Mouse (Mus musculus) stomach, embryonic 14.5 days (tissue): Measurements from ENCODE around the gene Zbtb9. TPM values are rescaled to one million over a fixed set of nuclear protein-coding genes. Genes with fewer than 3 reads are reported as not detected.
"Not testable (repeated sequence)": the region's sequence is repeated elsewhere in the genome, so short reads cannot be mapped to it uniquely, and the experiment has no call there.

Source experiments
- ATAC-seq: fragments of 200-750 bp; cut with Nextera tagmentation; 2 replicates; pipeline ENCODE4 v1.8.0; 2017; ENCODE audit warnings: low read depth, moderate TSS enrichment; ENCODE audit not compliant: insufficient number of reproducible peaks, insufficient read depth, low FRiP score
- H3K27ac ChIP-seq: fragments of 300-500 bp; sonication (generic); 2 replicates; pipeline ENCODE4 v1.5.1; 2014; ENCODE audit warnings: mild to moderate bottlenecking, low read length, moderate library complexity, mixed read lengths
- H3K27me3 ChIP-seq: fragments of 300-500 bp; sonication (generic); 2 replicates; pipeline ENCODE4 v1.6.1; 2014; ENCODE audit warnings: low read length, control low read depth, mixed read lengths; ENCODE audit not compliant: control insufficient read depth, insufficient read depth
- H3K36me3 ChIP-seq: fragments of 300-500 bp; sonication (generic); 2 replicates; pipeline ENCODE4 v1.6.1; 2014; ENCODE audit warnings: mild to moderate bottlenecking, control low read depth, low read length, moderate library complexity, mixed read lengths; ENCODE audit not compliant: control insufficient read depth, insufficient read depth
- H3K4me1 ChIP-seq: fragments of 300-500 bp; sonication (generic); 2 replicates; pipeline ENCODE4 v1.6.1; 2014; ENCODE audit warnings: low read length, control low read depth, mixed read lengths; ENCODE audit not compliant: control insufficient read depth, insufficient read depth
- H3K4me2 ChIP-seq: fragments of 300-500 bp; sonication (generic); replicated peaks from 2 replicates; pipeline ENCODE4 v1.6.1; 2014; ENCODE audit warnings: low read depth, low read length, control low read depth
- H3K4me3 ChIP-seq: fragments of 300-500 bp; sonication (generic); 2 replicates; pipeline ENCODE4 v1.5.1; 2014; ENCODE audit warnings: low read depth, low read length, control low read depth
- H3K9ac ChIP-seq: fragments of 300-500 bp; sonication (generic); replicated peaks from 2 replicates; pipeline ENCODE4 v1.6.1; 2014; ENCODE audit warnings: low read depth, mild to moderate bottlenecking, control low read depth, low read length, moderate library complexity, mixed read lengths
- H3K9me3 ChIP-seq: fragments of 300-500 bp; sonication (generic); 2 replicates; pipeline ENCODE4 v1.6.1; 2016; ENCODE audit warnings: low read depth, low read length, control low read depth; ENCODE audit not compliant: control insufficient read depth
- WGBS: fragments of 180-500 bp; shearing (Covaris S2); extraction: QIAGEN DNeasy Blood & Tissue Kit; methylation state at CpG from one replicate; pipeline ENCODE4 v1.1.7; 2014; 5-methylcytosine and 5-hydroxymethylcytosine counted together
- polyA plus RNA-seq: library from polyadenylated mRNA; unstranded; fragments of >200 nt; fragmentation: Nextera tagmentation; extraction: Ambion mirVana; gene quantifications from 2 replicates; pipeline ENCODE4 v1.2.1, GENCODE M21; 2014

Zbtb9 gene
- polyA plus RNA-seq, 1 experiment from 2014 or later = 9.8 TPM

DNA sequence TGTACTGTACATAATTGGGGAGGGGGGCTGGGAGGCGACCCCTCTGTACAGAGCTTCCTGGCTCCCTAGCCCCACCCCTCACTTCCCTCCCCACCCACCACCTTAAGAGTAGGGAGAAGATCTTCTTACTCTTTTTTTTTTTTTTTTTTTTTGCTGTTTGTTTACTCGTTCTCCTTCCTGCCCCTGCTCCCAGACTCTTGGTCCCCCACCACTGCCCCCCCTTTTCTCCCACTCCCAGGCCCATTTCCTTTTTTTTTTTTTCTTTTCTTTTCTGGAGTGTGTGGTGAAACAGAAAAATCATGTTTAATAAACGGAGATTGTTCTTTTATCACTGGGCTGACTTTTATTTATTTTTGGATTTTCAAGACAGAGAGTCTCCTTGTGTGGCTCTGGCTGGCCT, 860 bp upstream of the Zbtb9 start:
- peaks cover 30% of the 10 kb centered on the region for H3K36me3 ChIP-seq
- 3% methylated on average over 3 of the region's 3 CpGs for WGBS

DNA sequence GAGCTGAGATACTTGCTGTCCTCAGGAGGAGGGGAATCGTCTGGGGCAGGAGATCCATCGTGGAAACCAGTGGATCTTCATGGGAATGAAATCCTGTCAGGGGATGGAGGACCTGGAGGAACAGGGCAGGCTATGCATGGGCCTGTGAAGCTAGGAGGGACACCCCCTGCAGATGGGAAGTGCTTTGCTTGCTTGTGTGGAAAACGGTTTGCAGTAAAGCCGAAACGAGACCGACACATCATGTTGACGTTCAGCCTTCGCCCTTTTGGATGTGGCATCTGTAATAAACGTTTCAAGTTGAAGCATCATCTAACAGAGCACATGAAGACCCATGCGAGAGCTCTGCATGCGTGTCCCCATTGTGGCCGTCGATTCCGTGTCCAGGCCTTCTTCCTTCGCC, 1.6 kb downstream of the Zbtb9 start:
- Histone ChIP-seq H3K9me3 (no peaks in the 10 kb centered on the region), H3K4me1 (peaks cover 18% of the 10 kb centered on the region; the same call in 1 of the 2 replicates), H3K36me3 (peaks cover 31% of the 10 kb centered on the region), H3K9ac (no peak overlapping the region), H3K27me3 (no peaks in the 10 kb centered on the region), H3K4me2 (no peak overlapping the region), H3K27ac (no peak overlapping the region), H3K4me3 (no peak overlapping the region)
- no peak for ATAC-seq
- WGBS = 93% methylated on average over 15 of the region's 15 CpGs

More for the DNA sequence above, 860 bp upstream of the Zbtb9 start:
- H3K27ac ChIP-seq = peak overlapping the region; percentile 87
- peak overlapping the region; percentile 80 for H3K4me3 ChIP-seq
- peak overlapping the region; percentile 65 for H3K4me2 ChIP-seq
- ATAC-seq = no peak
- H3K9me3 ChIP-seq = no peaks in the 10 kb centered on the region
- H3K27me3 ChIP-seq = no peaks in the 10 kb centered on the region
- H3K9ac ChIP-seq = peak overlapping the region; percentile 66
- H3K4me1 ChIP-seq = peaks cover 18% of the 10 kb centered on the region; the same call in 1 of the 2 replicates

DNA sequence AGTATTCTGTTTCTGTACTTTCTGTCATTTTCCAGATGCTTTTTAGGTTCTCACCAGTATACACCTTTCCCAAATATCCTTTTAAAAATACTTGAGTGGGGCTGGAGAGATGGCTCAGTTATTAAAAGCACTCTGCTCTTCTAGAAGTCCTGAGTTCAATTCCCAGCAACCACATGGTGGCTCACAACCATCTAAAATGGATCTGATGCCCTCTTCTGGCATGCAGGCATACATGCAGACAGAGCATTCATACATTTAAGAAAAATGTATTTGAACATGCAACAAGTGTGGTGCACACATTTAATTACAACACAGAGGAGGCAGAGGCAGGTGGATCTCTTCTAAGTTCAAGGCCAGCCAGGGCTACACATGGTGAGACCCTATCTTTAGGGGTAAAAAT, 2.4 kb downstream of the Zbtb9 start:
- peaks cover 18% of the 10 kb centered on the region; the same call in 1 of the 2 replicates for H3K4me1 ChIP-seq
- H3K27me3 ChIP-seq = no peaks in the 10 kb centered on the region
- no peak for ATAC-seq
- no peak overlapping the region for H3K27ac ChIP-seq
- no peaks in the 10 kb centered on the region for H3K9me3 ChIP-seq
- H3K4me2 ChIP-seq = no peak overlapping the region
- H3K4me3 ChIP-seq = no peak overlapping the region
- no peak overlapping the region for H3K9ac ChIP-seq
- H3K36me3 ChIP-seq = peaks cover 31% of the 10 kb centered on the region

DNA sequence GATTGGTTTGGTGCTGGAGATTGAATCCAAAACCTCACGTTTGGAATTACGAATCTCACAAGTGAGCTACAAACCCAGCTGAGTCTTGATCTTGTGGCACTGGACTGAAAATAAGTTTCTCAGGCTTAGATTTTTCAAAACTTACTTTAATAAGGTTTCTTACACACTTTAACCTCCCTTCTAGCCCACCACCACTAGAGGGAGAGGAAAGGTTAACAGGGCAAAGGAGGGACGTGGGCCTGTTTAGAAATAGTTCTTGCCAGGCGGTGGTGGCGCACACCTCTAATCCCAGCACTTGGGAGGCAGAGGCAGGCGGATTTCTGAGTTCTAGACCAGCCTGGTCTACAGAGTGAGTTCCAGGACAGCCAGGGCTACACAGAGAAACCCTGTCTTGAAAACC, 4.4 kb downstream of the Zbtb9 start:
- H3K4me1 ChIP-seq, H3K9ac ChIP-seq, H3K4me2 ChIP-seq, H3K4me3 ChIP-seq, H3K9me3 ChIP-seq, H3K27me3 ChIP-seq, H3K27ac ChIP-seq, ATAC-seq: not testable (repeated sequence)
- WGBS = 84% methylated on average over 6 of the region's 6 CpGs
- peaks cover 31% of the 10 kb centered on the region for H3K36me3 ChIP-seq

DNA sequence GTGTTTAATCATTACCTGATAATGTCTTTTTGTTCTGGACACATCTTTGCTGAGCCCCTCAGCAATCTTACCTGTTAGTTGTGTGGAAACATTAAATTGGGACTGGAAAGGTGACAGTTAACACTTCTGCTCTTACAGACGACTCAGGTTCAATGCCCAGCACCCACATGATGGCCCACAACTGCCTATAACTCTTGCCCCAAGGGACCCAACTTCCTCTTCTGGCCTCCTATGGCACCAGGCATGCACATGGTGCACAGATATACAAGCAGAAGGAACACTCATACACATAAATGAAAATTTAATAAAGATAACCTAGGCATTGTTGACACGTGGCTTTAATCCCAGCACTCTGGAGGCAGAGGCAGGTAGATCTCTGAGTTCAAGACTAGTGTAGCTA, 6.5 kb downstream of the Zbtb9 start:
- no peak overlapping the region for H3K4me3 ChIP-seq
- 80% methylated on average over 2 of the region's 2 CpGs for WGBS

DNA sequence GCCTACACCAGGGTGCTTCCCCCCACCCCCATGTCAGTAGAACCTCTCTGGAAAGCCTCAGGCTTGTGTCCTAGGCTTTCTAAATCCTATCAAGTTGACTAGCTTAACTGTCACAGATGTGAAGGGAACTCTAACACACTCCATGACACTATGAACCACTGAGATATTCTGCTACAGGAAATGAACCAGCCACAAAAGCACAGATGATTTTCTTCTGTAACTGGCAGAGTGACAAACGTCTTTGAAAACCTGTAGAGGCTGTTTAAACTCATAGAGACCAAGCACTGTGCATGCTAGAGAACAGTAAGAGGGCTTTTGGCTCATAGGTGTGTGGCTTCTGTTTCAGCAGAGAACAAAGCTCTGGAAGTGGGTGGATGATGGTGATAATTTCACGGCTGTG, 8.1 kb downstream of the Zbtb9 start:
- Histone ChIP-seq H3K4me1 (no peaks in the 10 kb centered on the region), H3K4me2 (no peak overlapping the region), H3K9ac (no peak overlapping the region), H3K36me3 (peaks cover 16% of the 10 kb centered on the region), H3K4me3 (no peak overlapping the region), H3K27me3 (no peaks in the 10 kb centered on the region), H3K27ac (peak overlapping the region; percentile 10; the same call in 1 of the 2 replicates), H3K9me3 (no peaks in the 10 kb centered on the region)
- ATAC-seq = no peak
- WGBS = 53% methylated on average over 2 of the region's 2 CpGs

More for the DNA sequence above, 6.5 kb downstream of the Zbtb9 start:
- Histone ChIP-seq H3K27me3 (no peaks in the 10 kb centered on the region), H3K9ac (no peak overlapping the region), H3K36me3 (peaks cover 30% of the 10 kb centered on the region), H3K27ac (no peak overlapping the region), H3K4me2 (no peak overlapping the region), H3K9me3 (no peaks in the 10 kb centered on the region), H3K4me1 (no peaks in the 10 kb centered on the region)
- no peak for ATAC-seq

DNA sequence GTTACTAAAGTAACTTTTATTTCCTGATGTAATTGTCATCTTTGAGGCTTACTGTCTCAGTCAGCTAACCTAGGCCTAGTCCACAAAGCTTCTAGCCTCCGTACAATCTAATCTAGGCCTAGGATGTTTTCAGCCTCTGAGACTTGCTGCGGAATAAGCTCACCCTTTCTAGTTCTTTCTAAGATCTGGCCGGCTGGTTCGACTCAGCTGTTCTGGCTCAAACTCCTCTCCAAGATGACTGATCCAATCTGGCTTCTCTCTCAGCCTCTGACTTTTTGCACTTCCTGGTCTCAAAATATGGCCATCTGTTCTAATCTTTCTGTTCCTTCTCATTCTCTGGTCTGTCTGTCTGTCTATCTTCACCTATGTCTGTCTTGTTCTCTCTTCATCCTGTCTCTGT, 10.4 kb downstream of the Zbtb9 start:
- H3K9ac ChIP-seq = no peak overlapping the region
- ATAC-seq = no peak
- H3K4me2 ChIP-seq = no peak overlapping the region
- H3K4me3 ChIP-seq = no peak overlapping the region
- H3K36me3 ChIP-seq = peaks cover under 1% of the 10 kb centered on the region; the same call in 1 of the 2 replicates
- H3K9me3 ChIP-seq = no peaks in the 10 kb centered on the region
- WGBS = 69% methylated on average over 4 of the region's 4 CpGs
- H3K27ac ChIP-seq = no peak overlapping the region
- H3K27me3 ChIP-seq = no peaks in the 10 kb centered on the region
- no peaks in the 10 kb centered on the region for H3K4me1 ChIP-seq

DNA sequence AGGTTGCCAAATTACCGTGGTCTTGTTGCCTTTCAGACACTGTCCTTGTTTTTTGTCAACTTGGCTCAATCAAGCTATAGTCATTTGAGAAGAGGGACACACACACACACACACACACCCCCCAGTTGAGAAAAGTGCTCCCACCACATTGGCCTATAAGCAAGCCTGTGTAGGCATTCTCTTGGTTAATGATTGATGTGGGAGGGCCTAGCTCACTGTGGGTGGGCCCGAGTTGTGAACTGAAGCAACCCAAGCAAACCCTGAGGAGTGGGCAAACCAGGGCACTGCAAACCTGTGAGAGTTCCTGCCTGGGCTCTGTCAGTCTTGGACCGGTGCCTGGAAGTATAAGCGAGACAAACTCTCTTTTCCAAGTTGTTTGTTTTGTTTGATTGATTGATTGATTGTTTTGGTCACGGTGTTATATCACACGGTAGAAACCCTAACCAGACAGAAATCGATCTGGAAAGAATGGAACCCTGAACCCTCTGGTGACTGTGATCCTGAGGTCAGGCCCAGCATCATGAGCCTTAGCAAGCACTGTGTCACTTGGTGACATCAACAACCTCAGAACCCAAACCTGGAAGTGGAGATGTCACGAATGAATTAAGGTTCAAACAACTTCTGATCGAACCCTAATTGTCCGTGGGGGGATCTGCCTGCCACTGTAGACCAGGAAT, 12.7 kb downstream of the Zbtb9 start:
- no peak for ATAC-seq

DNA sequence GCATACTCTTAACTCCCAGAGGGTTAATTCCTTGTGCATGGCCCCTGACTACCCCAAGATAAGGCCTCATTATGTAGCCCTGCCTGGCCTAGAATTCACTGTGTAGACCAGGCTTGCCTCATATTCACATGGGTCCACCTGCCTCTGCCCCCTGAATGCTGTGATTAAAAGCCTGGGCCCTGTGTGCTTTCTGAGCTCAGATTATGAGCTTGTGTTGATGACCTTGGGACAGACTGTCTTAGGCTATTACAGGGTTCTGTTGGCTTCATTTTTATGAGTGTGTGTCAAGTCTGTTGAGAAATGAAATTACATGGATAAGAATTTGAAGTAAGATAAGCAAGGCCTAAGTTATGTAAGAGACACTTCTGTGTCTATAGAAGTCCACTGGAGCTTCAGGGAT, 17.6 kb downstream of the Zbtb9 start:
- no peaks in the 10 kb centered on the region for H3K27me3 ChIP-seq
- no peaks in the 10 kb centered on the region for H3K4me1 ChIP-seq
- H3K9ac ChIP-seq = no peak overlapping the region
- no peak overlapping the region for H3K4me3 ChIP-seq
- H3K27ac ChIP-seq = no peak overlapping the region
- H3K4me2 ChIP-seq = no peak overlapping the region
- H3K9me3 ChIP-seq = no peaks in the 10 kb centered on the region
- ATAC-seq = no peak
- no peaks in the 10 kb centered on the region for H3K36me3 ChIP-seq

More for the DNA sequence above, 12.7 kb downstream of the Zbtb9 start:
- H3K27me3 ChIP-seq = no peaks in the 10 kb centered on the region
- H3K4me2 ChIP-seq = no peak overlapping the region
- no peaks in the 10 kb centered on the region for H3K9me3 ChIP-seq
- H3K4me1 ChIP-seq = no peaks in the 10 kb centered on the region
- H3K36me3 ChIP-seq = no peaks in the 10 kb centered on the region
- no peak overlapping the region for H3K4me3 ChIP-seq
- no peak overlapping the region for H3K9ac ChIP-seq
- H3K27ac ChIP-seq = no peak overlapping the region
- WGBS = 69% methylated on average over 10 of the region's 10 CpGs
